Mouse (Mus musculus): Measurements from ENCODE around the gene Dnajb1. TPM values are rescaled to one million over a fixed set of nuclear protein-coding genes. Genes with fewer than 3 reads are reported as not detected.

Dnajb1 gene
- polyA plus RNA-seq, 1 experiment from 2014 or later: 59.4 TPM

DNA sequence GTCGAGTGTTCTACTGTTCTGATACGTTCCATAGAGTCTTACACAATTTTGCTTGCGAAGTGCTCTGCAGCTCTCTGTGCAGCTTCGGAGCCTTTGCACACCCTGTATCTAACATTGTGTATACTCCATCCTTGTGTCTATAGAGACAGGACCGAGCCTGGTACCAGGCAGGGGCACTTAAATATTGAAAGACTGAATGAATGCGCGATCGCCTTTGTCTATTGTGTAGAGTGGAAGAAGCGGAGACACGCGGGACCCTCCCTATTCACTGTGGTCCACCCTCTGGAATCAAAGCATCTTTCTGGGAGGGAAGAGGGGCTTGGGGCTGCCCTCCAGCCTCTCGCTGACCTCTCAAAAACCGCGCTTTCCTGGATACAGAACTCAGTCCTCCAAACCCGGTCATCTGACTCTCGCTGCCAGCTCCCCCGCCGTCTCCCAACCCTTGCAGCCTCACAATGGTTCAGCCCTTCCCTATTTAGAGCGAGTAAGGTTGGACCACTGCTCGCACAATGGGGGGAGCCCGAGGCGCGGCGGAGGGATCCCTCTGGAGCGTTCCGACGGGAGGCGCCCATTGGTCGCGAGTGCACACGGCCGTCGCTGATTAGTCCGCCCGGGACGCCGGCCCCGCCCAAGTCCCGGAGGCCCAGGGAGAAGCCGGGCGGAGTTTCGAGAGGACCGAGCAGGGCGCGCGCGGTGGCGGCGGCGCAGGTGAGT, 44.2 kb downstream of the Dnajb1 start, which contains the start of gene Gipc1:
Gipc1 (plus strand) TSS at position 648 of the 714 bp plus-strand sequence.
- H3K9ac ChIP-seq: peak within 1 kb of the TSS; percentile 90
- peak within 1 kb of the TSS; percentile 89 for H3K4me2 ChIP-seq
- no peaks in the 10 kb centered on the region for H3K9me3 ChIP-seq (replicated peaks)
- no peaks in the 10 kb centered on the region for H3K27me3 ChIP-seq
- peak within 1 kb of the TSS; percentile 88 for H3K27ac ChIP-seq
- WGBS: 4% methylated on average over 50 of the region's 50 CpGs
- peak within 1 kb of the TSS; percentile 88 for H3K4me3 ChIP-seq
- H3K36me3 ChIP-seq (ENCODE audit: poor library complexity, severe bottlenecking): peaks cover 8% of the 10 kb centered on the region; the same call in 1 of the 2 replicates
- peaks cover 21% of the 10 kb centered on the region for H3K4me1 ChIP-seq
- ATAC-seq: peak; percentile 99

DNA sequence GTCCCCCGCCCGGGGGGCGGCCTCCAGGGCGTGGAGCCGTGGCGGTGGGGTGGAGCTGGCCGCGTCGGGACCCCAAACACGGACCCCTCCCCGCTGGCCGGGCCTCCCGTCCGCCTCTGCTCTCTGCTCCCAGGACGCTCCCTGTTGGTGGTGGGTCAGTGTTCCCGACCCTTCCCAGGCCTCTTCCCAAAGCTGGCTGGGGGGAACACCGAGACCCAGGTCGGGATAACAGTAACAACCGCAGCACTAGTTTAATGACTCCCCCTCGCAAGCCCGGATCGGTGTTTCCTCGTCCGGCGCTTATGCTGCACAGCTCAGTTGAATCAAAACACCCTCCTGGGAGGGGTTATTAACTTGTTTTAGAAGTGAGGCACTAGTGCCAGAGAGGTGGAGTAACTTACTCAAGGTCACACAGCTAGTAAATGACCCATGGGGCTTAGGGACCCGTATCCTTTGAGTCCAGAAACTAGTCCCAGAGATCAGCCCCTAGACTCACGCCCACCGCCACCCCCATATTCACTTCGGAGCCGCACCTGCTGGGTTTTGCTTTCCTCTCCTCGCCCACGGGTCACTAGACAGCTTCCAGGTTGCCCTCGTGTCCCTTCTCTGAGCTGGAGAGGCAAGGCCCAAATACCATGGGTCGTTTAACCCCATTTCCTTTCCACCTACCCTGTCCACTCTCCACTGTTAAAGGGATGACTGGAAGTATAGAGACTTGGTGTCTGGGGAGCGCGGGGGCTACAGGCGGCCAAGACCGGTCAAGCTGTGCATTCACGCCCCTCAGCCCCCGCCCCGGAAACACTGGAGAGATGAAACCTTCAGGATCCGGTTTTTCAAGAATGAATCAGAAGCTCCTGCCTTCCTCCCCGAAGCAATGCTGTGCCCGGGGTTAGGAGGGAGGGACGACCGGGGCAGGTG, 45.0 kb downstream of the Dnajb1 start:
- Histone ChIP-seq H3K4me2 (peak overlapping the region; percentile 89), H3K4me1 (peaks cover 21% of the 10 kb centered on the region), H3K36me3 (ENCODE audit: poor library complexity, severe bottlenecking) (peaks cover 13% of the 10 kb centered on the region; the same call in 1 of the 2 replicates), H3K9ac (peak overlapping the region; percentile 90), H3K27ac (0 out of 2 replicates have a peak overlapping the region, but pooled peaks have one; percentile 7), H3K9me3 (replicated peaks) (no peaks in the 10 kb centered on the region), H3K27me3 (no peaks in the 10 kb centered on the region), H3K4me3 (peak overlapping the region; percentile 88)
- 3% methylated on average over 46 of the region's 46 CpGs for WGBS
- ATAC-seq: no peak; the same call in 1 of the 2 replicates

DNA sequence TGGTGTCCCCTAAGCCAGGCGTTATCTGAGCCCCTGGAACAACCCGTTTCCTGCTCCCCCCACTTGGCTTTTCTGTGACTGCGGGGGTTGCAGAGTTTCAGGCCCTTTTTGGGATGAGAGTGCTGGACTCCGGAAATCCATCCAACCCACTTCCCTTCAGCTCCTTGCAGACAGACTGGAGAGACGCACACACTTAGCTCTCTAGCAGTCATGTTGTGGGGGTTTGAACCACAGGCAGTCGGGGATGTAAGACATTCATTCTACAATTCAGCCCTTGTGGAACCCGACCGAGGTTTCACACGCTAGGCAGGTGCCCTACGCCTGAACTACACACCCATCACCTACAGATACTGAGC, 45.6 kb downstream of the Dnajb1 start:
- Histone ChIP-seq H3K9me3 (replicated peaks) (no peaks in the 10 kb centered on the region), H3K4me3 (peak overlapping the region; percentile 88), H3K27ac (no peak overlapping the region), H3K4me1 (peaks cover 21% of the 10 kb centered on the region), H3K9ac (peak overlapping the region; percentile 90), H3K27me3 (no peaks in the 10 kb centered on the region), H3K36me3 (ENCODE audit: poor library complexity, severe bottlenecking) (peaks cover 14% of the 10 kb centered on the region; the same call in 1 of the 2 replicates), H3K4me2 (peak overlapping the region; percentile 89)
- no peak for ATAC-seq
- 52% methylated on average over 10 of the region's 10 CpGs for WGBS

DNA sequence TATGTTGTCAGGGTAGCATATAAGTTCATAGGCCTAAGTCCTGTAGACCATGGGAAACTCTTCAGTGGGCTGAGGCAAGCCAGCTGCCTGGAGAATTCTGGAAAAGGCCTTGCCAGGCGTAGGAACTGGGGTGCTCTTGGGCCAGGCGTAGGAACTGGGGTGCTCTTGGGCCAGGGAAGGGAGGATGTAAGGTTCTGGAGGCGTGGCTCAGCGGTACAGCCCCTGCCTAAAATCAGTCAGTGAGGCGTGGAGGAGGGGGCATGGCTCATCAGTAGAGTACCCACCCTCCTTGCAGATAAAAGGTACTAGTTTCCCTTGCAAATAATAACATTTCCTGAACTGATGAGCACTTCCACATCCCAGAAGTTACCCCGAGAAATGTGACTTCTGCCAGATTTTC, 46.7 kb downstream of the Dnajb1 start:
- 94% methylated on average over 6 of the region's 6 CpGs for WGBS

DNA sequence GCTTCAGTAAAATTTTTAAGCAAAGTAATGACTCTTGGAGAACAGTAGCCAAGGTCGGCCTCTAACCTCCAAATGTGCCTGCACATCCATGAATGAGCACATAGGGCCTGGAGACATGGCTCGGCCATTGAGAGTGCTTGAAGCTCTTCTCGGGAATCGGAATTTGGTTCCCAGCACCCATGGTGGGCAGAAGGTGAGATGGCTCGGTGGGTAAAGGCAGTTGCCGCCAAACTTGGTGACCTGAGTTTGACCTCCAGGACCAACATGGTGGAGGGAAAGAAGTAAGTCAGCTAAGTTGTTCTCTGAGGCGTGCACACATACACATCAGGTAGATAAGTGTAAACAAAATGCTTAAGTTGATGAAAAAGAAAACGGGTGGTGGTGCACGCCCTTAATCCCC, 48.0 kb downstream of the Dnajb1 start:
- Histone ChIP-seq H3K27ac (no peak overlapping the region), H3K27me3 (no peaks in the 10 kb centered on the region), H3K36me3 (ENCODE audit: poor library complexity, severe bottlenecking) (peaks cover 17% of the 10 kb centered on the region; the same call in 1 of the 2 replicates), H3K4me2 (no peak overlapping the region), H3K9me3 (replicated peaks) (no peaks in the 10 kb centered on the region), H3K9ac (no peak overlapping the region), H3K4me1 (peaks cover 34% of the 10 kb centered on the region), H3K4me3 (no peak overlapping the region)
- ATAC-seq: no peak
- 96% methylated on average over 9 of the region's 9 CpGs for WGBS

More for the DNA sequence above, 46.7 kb downstream of the Dnajb1 start:
- Histone ChIP-seq H3K4me1 (peaks cover 21% of the 10 kb centered on the region), H3K4me2 (no peak overlapping the region), H3K9ac (no peak overlapping the region), H3K36me3 (ENCODE audit: poor library complexity, severe bottlenecking) (peaks cover 17% of the 10 kb centered on the region; the same call in 1 of the 2 replicates), H3K4me3 (no peak overlapping the region), H3K27ac (no peak overlapping the region), H3K27me3 (no peaks in the 10 kb centered on the region), H3K9me3 (replicated peaks) (no peaks in the 10 kb centered on the region)
- no peak for ATAC-seq

DNA sequence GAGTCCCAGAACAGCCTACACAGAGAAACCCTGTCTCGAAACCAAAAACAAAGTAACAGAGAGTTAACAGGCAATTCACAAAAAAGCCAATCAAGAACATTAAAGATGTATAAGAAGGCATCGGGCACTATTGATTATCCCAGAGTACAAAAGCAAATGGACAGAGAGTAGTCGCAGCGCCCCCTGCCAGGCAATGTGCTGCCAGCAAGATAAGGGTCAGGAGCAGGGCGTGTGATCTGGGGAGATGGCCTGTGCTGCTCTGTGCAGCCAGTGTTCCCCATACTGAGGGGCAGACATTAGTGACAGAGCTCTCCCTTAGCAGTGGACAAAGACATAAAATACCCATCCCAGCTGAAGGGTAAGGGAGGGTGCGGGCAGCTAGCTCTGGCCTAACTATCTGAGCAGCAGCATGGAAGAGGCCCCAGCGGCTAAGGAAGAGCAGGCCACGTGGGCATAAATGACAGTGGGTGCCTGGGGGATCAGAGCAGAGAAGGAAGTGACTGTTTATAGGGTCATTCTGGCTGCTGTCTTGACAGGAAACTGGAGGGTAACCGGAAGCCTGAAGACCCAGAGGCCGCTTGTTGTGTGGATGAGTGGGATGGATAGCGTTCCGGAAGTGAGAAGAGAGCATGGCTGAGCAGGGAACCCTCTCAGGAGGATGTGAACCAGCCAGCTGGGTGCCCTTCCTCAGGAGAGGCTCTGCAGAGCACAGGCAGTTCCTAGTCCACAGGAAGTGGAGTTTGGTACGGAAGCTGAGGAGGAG, 48.7 kb downstream of the Dnajb1 start:
- no peaks in the 10 kb centered on the region for H3K27me3 ChIP-seq
- H3K4me1 ChIP-seq: peaks cover 39% of the 10 kb centered on the region
- no peak overlapping the region for H3K9ac ChIP-seq
- H3K9me3 ChIP-seq (replicated peaks): no peaks in the 10 kb centered on the region
- ATAC-seq: no peak
- H3K4me3 ChIP-seq: no peak overlapping the region
- no peak overlapping the region for H3K4me2 ChIP-seq
- peaks cover 17% of the 10 kb centered on the region; the same call in 1 of the 2 replicates for H3K36me3 ChIP-seq (ENCODE audit: poor library complexity, severe bottlenecking)
- WGBS: 83% methylated on average over 13 of the region's 13 CpGs
- no peak overlapping the region for H3K27ac ChIP-seq

DNA sequence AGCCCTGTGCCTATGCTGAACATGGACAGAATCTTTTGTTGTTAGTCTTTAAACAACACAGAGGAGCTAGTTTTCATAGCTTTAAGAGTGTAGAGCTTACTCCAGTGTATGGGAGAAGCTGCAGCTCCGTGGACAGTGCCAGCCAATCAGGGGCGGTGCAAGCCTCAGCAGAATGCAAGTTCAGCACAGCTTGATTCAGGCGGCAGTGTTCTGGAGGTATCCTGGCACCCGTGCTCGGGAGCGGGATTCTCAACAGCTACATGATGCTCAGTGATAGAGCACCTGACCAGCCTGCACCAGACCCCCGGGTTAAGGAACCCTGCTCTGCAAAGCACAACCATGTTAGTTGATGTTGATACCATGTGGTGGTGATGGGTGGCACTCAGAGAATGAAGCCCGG, 52.6 kb downstream of the Dnajb1 start:
- H3K27me3 ChIP-seq: no peaks in the 10 kb centered on the region
- peak overlapping the region; percentile 41 for H3K4me2 ChIP-seq
- no peak overlapping the region for H3K4me3 ChIP-seq
- 11% methylated on average over 8 of the region's 8 CpGs for WGBS
- H3K36me3 ChIP-seq (ENCODE audit: poor library complexity, severe bottlenecking): peaks cover 27% of the 10 kb centered on the region
- peaks cover 31% of the 10 kb centered on the region for H3K4me1 ChIP-seq
- H3K9me3 ChIP-seq (replicated peaks): no peaks in the 10 kb centered on the region
- H3K27ac ChIP-seq: peak overlapping the region; percentile 42; the same call in 1 of the 2 replicates
- peak overlapping the region; percentile 45; the same call in 1 of the 2 replicates for H3K9ac ChIP-seq
- peak; percentile 41 for ATAC-seq

DNA sequence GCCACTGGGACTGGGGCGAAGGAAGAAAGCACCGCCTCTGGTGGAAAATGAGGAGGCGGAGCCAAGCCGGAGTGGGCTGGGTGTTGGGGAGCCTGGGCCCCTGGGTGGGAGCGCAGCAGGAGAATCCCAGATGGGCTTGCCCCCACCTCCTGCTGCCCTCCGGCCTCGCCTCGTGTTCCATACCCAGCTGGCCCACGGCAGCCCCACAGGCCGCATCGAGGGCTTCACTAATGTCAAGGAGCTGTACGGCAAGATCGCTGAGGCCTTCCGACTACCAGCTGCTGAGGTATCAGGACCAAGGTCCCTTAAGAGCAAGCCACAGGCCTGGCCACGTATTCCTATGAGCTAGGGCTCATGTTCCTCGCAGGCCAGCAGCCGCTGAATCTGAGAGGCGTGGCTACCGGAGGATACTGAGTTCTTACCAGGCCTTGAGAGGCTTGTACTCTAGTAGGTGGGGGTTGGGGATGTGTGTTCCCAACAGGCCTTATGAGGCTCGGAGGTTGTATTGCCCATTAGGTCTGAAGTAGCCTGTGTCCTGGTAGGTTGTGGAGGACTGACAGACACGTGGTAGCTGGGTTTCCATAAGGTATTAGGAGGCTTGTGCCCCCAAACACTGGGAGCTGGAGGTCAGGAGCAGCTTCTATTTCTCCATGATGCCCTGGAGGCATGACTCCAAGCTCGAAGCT, 53.1 kb downstream of the Dnajb1 start:
- no peak overlapping the region for H3K4me3 ChIP-seq
- ATAC-seq: peak; percentile 16; the same call in 1 of the 2 replicates
- peak overlapping the region; percentile 42 for H3K27ac ChIP-seq
- peak overlapping the region; percentile 45 for H3K9ac ChIP-seq
- peak overlapping the region; percentile 41 for H3K4me2 ChIP-seq
- peaks cover 24% of the 10 kb centered on the region for H3K36me3 ChIP-seq (ENCODE audit: poor library complexity, severe bottlenecking)
- H3K4me1 ChIP-seq: peaks cover 34% of the 10 kb centered on the region
- WGBS: 16% methylated on average over 21 of the region's 22 CpGs
- no peaks in the 10 kb centered on the region for H3K9me3 ChIP-seq (replicated peaks)
- H3K27me3 ChIP-seq: no peaks in the 10 kb centered on the region

Other genes with a start within 250 kb of the Dnajb1 start
- 5.4 and 6.1 TPM in 2 replicates for gene Clgn, start 218.3 kb upstream of the Dnajb1 start, polyA plus RNA-seq (2015; fragmentation: Nextera tagmentation; extraction: Ambion mirVana)
- 198 and 200 TPM in 2 replicates for gene Scoc, start 149.8 kb upstream of the Dnajb1 start, polyA plus RNA-seq (2015; fragmentation: Nextera tagmentation; extraction: Ambion mirVana)
- gene Olfr370, start 72.4 kb upstream of the Dnajb1 start, polyA plus RNA-seq (2015; fragmentation: Nextera tagmentation; extraction: Ambion mirVana): 0.15 TPM in 1 of 2 replicates, not detected in the other
- gene Ndufb7, start 41.5 kb upstream of the Dnajb1 start, polyA plus RNA-seq (2015; fragmentation: Nextera tagmentation; extraction: Ambion mirVana): 393 and 412 TPM in 2 replicates
- gene Tecr, start 222 bp upstream of the Dnajb1 start, polyA plus RNA-seq (2015; fragmentation: Nextera tagmentation; extraction: Ambion mirVana): 613 and 652 TPM in 2 replicates
- 190 and 196 TPM in 2 replicates for gene Gipc1, start 44.5 kb downstream of the Dnajb1 start, polyA plus RNA-seq (2015; fragmentation: Nextera tagmentation; extraction: Ambion mirVana)
- gene Ptger1, start 58.5 kb downstream of the Dnajb1 start, polyA plus RNA-seq (2015; fragmentation: Nextera tagmentation; extraction: Ambion mirVana): 0.67 and 0.78 TPM in 2 replicates
- gene Pkn1, start 91.0 kb downstream of the Dnajb1 start, polyA plus RNA-seq (2015; fragmentation: Nextera tagmentation; extraction: Ambion mirVana): 25.6 and 26.7 TPM in 2 replicates
- gene Ddx39, start 107.0 kb downstream of the Dnajb1 start, polyA plus RNA-seq (2015; fragmentation: Nextera tagmentation; extraction: Ambion mirVana): 183 and 200 TPM in 2 replicates
- 6.7 and 7.2 TPM in 2 replicates for gene Adgre5, start 133.1 kb downstream of the Dnajb1 start, polyA plus RNA-seq (2015; fragmentation: Nextera tagmentation; extraction: Ambion mirVana)